ENCODE assay signal across 8 mouse cellular contexts in genomic region chr13:113613882-113614281, GRCm38 (mm10). TPM values are rescaled to one million over a fixed set of nuclear protein-coding genes. Genes with fewer than 3 reads are reported as not detected.
DNase-seq lines count a peak whose midpoint lies in the region; ATAC-seq lines count a peak whose summit lies in the region.

No protein-coding gene starts in this region.

- DNase-seq in heart, adult 11 months: peak; percentile 90
- DNase-seq in heart, postnatal 4 days: no peak
- DNase-seq in left cerebral cortex, postnatal 4 days: no peak
- DNase-seq in gastrocnemius, postnatal 14 days: no peak
- DNase-seq in layer of hippocampus, postnatal 36 days: no peak

- no peak for ATAC-seq in embryonic facial prominence, embryonic 12.5 days (ENCODE audit: insufficient number of reproducible peaks, insufficient read depth, low FRiP score, low TSS enrichment)
- no peak for ATAC-seq in intestine, embryonic 15.5 days
- ATAC-seq in midbrain, embryonic 13.5 days: no peak

- H3K27me3 ChIP-seq in embryonic facial prominence, embryonic 12.5 days: no peaks in the 10 kb centered on the region
- no peaks in the 10 kb centered on the region for H3K27me3 ChIP-seq in intestine, embryonic 15.5 days (replicated peaks)
- no peaks in the 10 kb centered on the region for H3K27me3 ChIP-seq in midbrain, embryonic 13.5 days

- H3K4me3 ChIP-seq in embryonic facial prominence, embryonic 12.5 days: peak overlapping the region; percentile 94
- H3K4me3 ChIP-seq in intestine, embryonic 15.5 days (replicated peaks): peak overlapping the region; percentile 13; the same call in 1 of the 2 replicates
- peak overlapping the region; percentile 86 for H3K4me3 ChIP-seq in midbrain, embryonic 13.5 days (replicated peaks)

- H3K9me3 ChIP-seq in embryonic facial prominence, embryonic 12.5 days: no peaks in the 10 kb centered on the region
- no peaks in the 10 kb centered on the region for H3K9me3 ChIP-seq in intestine, embryonic 15.5 days
- no peaks in the 10 kb centered on the region for H3K9me3 ChIP-seq in midbrain, embryonic 13.5 days

- H3K9ac ChIP-seq in embryonic facial prominence, embryonic 12.5 days: no peak overlapping the region
- H3K9ac ChIP-seq in intestine, embryonic 15.5 days: no peak overlapping the region
- H3K9ac ChIP-seq in midbrain, embryonic 13.5 days (replicated peaks): no peak overlapping the region

- peaks cover 50% of the 10 kb centered on the region for H3K4me1 ChIP-seq in embryonic facial prominence, embryonic 12.5 days
- H3K4me1 ChIP-seq in intestine, embryonic 15.5 days (replicated peaks): peaks cover 70% of the 10 kb centered on the region
- H3K4me1 ChIP-seq in midbrain, embryonic 13.5 days (replicated peaks): peaks cover 76% of the 10 kb centered on the region

- peak overlapping the region; percentile 95 for H3K4me2 ChIP-seq in embryonic facial prominence, embryonic 12.5 days (replicated peaks)
- peak overlapping the region; percentile 85 for H3K4me2 ChIP-seq in intestine, embryonic 15.5 days (replicated peaks)
- peak overlapping the region; percentile 89 for H3K4me2 ChIP-seq in midbrain, embryonic 13.5 days (replicated peaks)

- intact Hi-C loops in left cerebral cortex, postnatal 4 days (cut with DNase I): loop anchor here (10.0 kb wide), 1 partner anchor 199 kb away; no protein-coding TSS in a partner anchor
- intact Hi-C loops in gastrocnemius, postnatal 14 days (cut with DNase I; ENCODE audit: low total_unique reads): no loop called here

- 0 out of 2 replicates have a peak overlapping the region, but pooled peaks have one; percentile 61 for H3K27ac ChIP-seq in embryonic facial prominence, embryonic 12.5 days
- no peak overlapping the region for H3K27ac ChIP-seq in intestine, embryonic 15.5 days
- H3K27ac ChIP-seq in midbrain, embryonic 13.5 days: no peak overlapping the region

- H3K36me3 ChIP-seq in embryonic facial prominence, embryonic 12.5 days: 0 out of 2 replicates have a peak, but pooled peaks cover 6% of the 10 kb centered on the region
- H3K36me3 ChIP-seq in intestine, embryonic 15.5 days: no peaks in the 10 kb centered on the region
- no peaks in the 10 kb centered on the region for H3K36me3 ChIP-seq in midbrain, embryonic 13.5 days

- WGBS in embryonic facial prominence, embryonic 12.5 days: 40% methylated on average over 10 of the region's 10 CpGs
- 45% methylated on average over 10 of the region's 10 CpGs for WGBS in intestine, embryonic 15.5 days
- WGBS in midbrain, embryonic 13.5 days: 35% methylated on average over 10 of the region's 10 CpGs

RNA-seq across cellular contexts. Expression of gene Snx18, which starts 4.5 kb away (rescaled TPM):
- total RNA-seq in heart, postnatal 4 days (2021): 10 to 100 TPM; 32.6 to 34.4 TPM
- 42.2 and 44.6 TPM in 2 replicates for polyA plus RNA-seq in embryonic facial prominence, embryonic 12.5 days (2016; fragmentation: Nextera tagmentation; extraction: Ambion mirVana)
- 18.1 and 20.3 TPM in 2 replicates for polyA plus RNA-seq in intestine, embryonic 15.5 days (2015; fragmentation: Nextera tagmentation; extraction: Ambion mirVana)
- polyA plus RNA-seq in midbrain, embryonic 13.5 days (2015; fragmentation: Nextera tagmentation; extraction: Ambion mirVana): 8.0 and 8.6 TPM in 2 replicates
- 10 to 100 TPM; 19.3 to 19.8 TPM for total RNA-seq in left cerebral cortex, postnatal 4 days (2021)
- total RNA-seq in gastrocnemius, postnatal 14 days (2021): 10 to 100 TPM; 14.1 to 18.5 TPM
- 10 to 100 TPM; 21.6 to 22.7 TPM for total RNA-seq in layer of hippocampus, postnatal 36 days (2021)

RNA-seq across cellular contexts. Expression of gene Hspb3, which starts 49.6 kb away (rescaled TPM):
- 10 to 100 TPM; 27.4 to 28.9 TPM for total RNA-seq in heart, postnatal 4 days (2021)
- polyA plus RNA-seq in embryonic facial prominence, embryonic 12.5 days (2016; fragmentation: Nextera tagmentation; extraction: Ambion mirVana): 2.3 TPM in 2 replicates
- not detected in 2 replicates for polyA plus RNA-seq in intestine, embryonic 15.5 days (2015; fragmentation: Nextera tagmentation; extraction: Ambion mirVana)
- 0.28 TPM in 1 of 2 replicates, not detected in the other for polyA plus RNA-seq in midbrain, embryonic 13.5 days (2015; fragmentation: Nextera tagmentation; extraction: Ambion mirVana)
- total RNA-seq in left cerebral cortex, postnatal 4 days (2021): 10 to 100 TPM; 13.4 to 16.4 TPM
- 10 to 100 TPM; 58.1 to 83.0 TPM for total RNA-seq in gastrocnemius, postnatal 14 days (2021)
- 1 to 10 TPM in 1 of 2 experiments, under 1 TPM in 1; 0.62 to 1.0 TPM for total RNA-seq in layer of hippocampus, postnatal 36 days (2021)

Comparison
In these comparisons a context has a peak if more than half of its experiments do, and no peak if none do; other contexts are left out.
1. H3K4me3 ChIP-seq: peak in every context shown above with its lines; median percentile 94 in embryonic facial prominence, embryonic 12.5 days; 86 in midbrain, embryonic 13.5 days; 13 in intestine, embryonic 15.5 days.
2. RNA of gene Hspb3, which starts 49.6 kb away (total RNA-seq): 58.1 to 83.0 TPM in gastrocnemius, postnatal 14 days, 27.4 to 28.9 TPM in heart, postnatal 4 days and 13.4 to 16.4 TPM in left cerebral cortex, postnatal 4 days; 0.62 to 1.0 TPM in layer of hippocampus, postnatal 36 days; every median in the first group is over 4 times any median in the second.
3. Peak in every context shown above with its lines, with median percentiles within 50 percentile points of each other: H3K4me2 ChIP-seq.